Mouse (Mus musculus): ENCODE measurements around the gene Hbp1. TPM values are rescaled to one million over a fixed set of nuclear protein-coding genes. Genes with fewer than 3 reads are reported as not detected.

The Hbp1 gene
- total and polyA plus RNA-seq, 2 experiments = 57.3 to 117 TPM

- H3K36me3 ChIP-seq (ENCODE audit: control insufficient read depth, insufficient read depth, low read length) = peaks cover 74% of the 10 kb centered on the region
- peaks cover 12% of the 10 kb centered on the region for H3K4me1 ChIP-seq (ENCODE audit: control insufficient read depth, insufficient read depth, low read length)
- H3K27ac ChIP-seq (replicated peaks; ENCODE audit: insufficient read depth, low read depth, low read length) = peak overlapping the region; percentile 47
- H3K4me3 ChIP-seq (ENCODE audit: insufficient read depth, low read depth, low read length) = no peak overlapping the region
- DNase-seq (ENCODE audit: extremely low read depth, low read depth, low spot score) = peak; percentile 88
- TF ChIP-seq POLR2A (IDR thresholded peaks at IDR 0.05; ENCODE audit: extremely low read depth, insufficient read depth, low read length) (no peak), CTCF (IDR thresholded peaks at IDR 0.05; ENCODE audit: low read depth, low read length) (no peak)
- H3K9ac ChIP-seq (ENCODE audit: low read depth, low read length) = no peak overlapping the region
- peaks cover 15% of the 10 kb centered on the region; the same call in 1 of the 2 replicates for H3K79me2 ChIP-seq (ENCODE audit: control insufficient read depth, insufficient read depth, low read length)
- H3K27me3 ChIP-seq (ENCODE audit: control insufficient read depth, insufficient read depth, low read length) = no peaks in the 10 kb centered on the region
These were observed 11.3 kb downstream of the Hbp1 start for GRCm38 (mm10) chr12:31939026-31939425.

GRCm38 (mm10) chr12:31938391-31938997, 11.8 kb downstream of the Hbp1 start:
- H3K9ac ChIP-seq (ENCODE audit: low read depth, low read length) = no peak overlapping the region
- H3K27ac ChIP-seq (replicated peaks; ENCODE audit: insufficient read depth, low read depth, low read length) = no peak overlapping the region
- H3K36me3 ChIP-seq (ENCODE audit: control insufficient read depth, insufficient read depth, low read length) = peaks cover 73% of the 10 kb centered on the region
- H3K79me2 ChIP-seq (ENCODE audit: control insufficient read depth, insufficient read depth, low read length) = peaks cover 11% of the 10 kb centered on the region; the same call in 1 of the 2 replicates
- DNase-seq (ENCODE audit: extremely low read depth, low read depth, low spot score) = no peak
- no peak overlapping the region for H3K4me3 ChIP-seq (ENCODE audit: insufficient read depth, low read depth, low read length)
- TF ChIP-seq POLR2A (IDR thresholded peaks at IDR 0.05; ENCODE audit: extremely low read depth, insufficient read depth, low read length) (no peak), CTCF (IDR thresholded peaks at IDR 0.05; ENCODE audit: low read depth, low read length) (no peak)
- no peaks in the 10 kb centered on the region for H3K27me3 ChIP-seq (ENCODE audit: control insufficient read depth, insufficient read depth, low read length)
- WGBS = 92% methylated on average over 4 of the region's 4 CpGs
- peaks cover 8% of the 10 kb centered on the region for H3K4me1 ChIP-seq (ENCODE audit: control insufficient read depth, insufficient read depth, low read length)

GRCm38 (mm10) chr12:31937613-31938012, 12.7 kb downstream of the Hbp1 start:
- H3K4me1 ChIP-seq (ENCODE audit: control insufficient read depth, insufficient read depth, low read length) = peaks cover 8% of the 10 kb centered on the region
- no peak overlapping the region for H3K27ac ChIP-seq (replicated peaks; ENCODE audit: insufficient read depth, low read depth, low read length)
- H3K27me3 ChIP-seq (ENCODE audit: control insufficient read depth, insufficient read depth, low read length) = no peaks in the 10 kb centered on the region
- peaks cover 8% of the 10 kb centered on the region; the same call in 1 of the 2 replicates for H3K79me2 ChIP-seq (ENCODE audit: control insufficient read depth, insufficient read depth, low read length)
- DNase-seq (ENCODE audit: extremely low read depth, low read depth, low spot score) = no peak
- no peak overlapping the region for H3K4me3 ChIP-seq (ENCODE audit: insufficient read depth, low read depth, low read length)
- 84% methylated on average over 3 of the region's 3 CpGs for WGBS
- TF ChIP-seq POLR2A (IDR thresholded peaks at IDR 0.05; ENCODE audit: extremely low read depth, insufficient read depth, low read length) (no peak), CTCF (IDR thresholded peaks at IDR 0.05; ENCODE audit: low read depth, low read length) (no peak)
- peaks cover 72% of the 10 kb centered on the region for H3K36me3 ChIP-seq (ENCODE audit: control insufficient read depth, insufficient read depth, low read length)
- H3K9ac ChIP-seq (ENCODE audit: low read depth, low read length) = no peak overlapping the region

GRCm38 (mm10) chr12:31936657-31937300, 13.6 kb downstream of the Hbp1 start:
- H3K27ac ChIP-seq (replicated peaks; ENCODE audit: insufficient read depth, low read depth, low read length) = no peak overlapping the region
- no peak overlapping the region for H3K4me3 ChIP-seq (ENCODE audit: insufficient read depth, low read depth, low read length)
- WGBS = 84% methylated on average over 6 of the region's 6 CpGs
- peaks cover 74% of the 10 kb centered on the region for H3K36me3 ChIP-seq (ENCODE audit: control insufficient read depth, insufficient read depth, low read length)
- no peak overlapping the region for H3K9ac ChIP-seq (ENCODE audit: low read depth, low read length)
- H3K79me2 ChIP-seq (ENCODE audit: control insufficient read depth, insufficient read depth, low read length) = peaks cover 8% of the 10 kb centered on the region; the same call in 1 of the 2 replicates
- no peak for DNase-seq (ENCODE audit: extremely low read depth, low read depth, low spot score)
- H3K4me1 ChIP-seq (ENCODE audit: control insufficient read depth, insufficient read depth, low read length) = peaks cover 8% of the 10 kb centered on the region
- TF ChIP-seq CTCF (IDR thresholded peaks at IDR 0.05; ENCODE audit: low read depth, low read length) = no peak
- TF ChIP-seq POLR2A (IDR thresholded peaks at IDR 0.05; ENCODE audit: extremely low read depth, insufficient read depth, low read length) = no peak
- no peaks in the 10 kb centered on the region for H3K27me3 ChIP-seq (ENCODE audit: control insufficient read depth, insufficient read depth, low read length)

- Histone ChIP-seq H3K79me2 (ENCODE audit: control insufficient read depth, insufficient read depth, low read length) (no peaks in the 10 kb centered on the region), H3K9ac (ENCODE audit: low read depth, low read length) (no peak overlapping the region), H3K4me3 (ENCODE audit: insufficient read depth, low read depth, low read length) (no peak overlapping the region), H3K27me3 (ENCODE audit: control insufficient read depth, insufficient read depth, low read length) (no peaks in the 10 kb centered on the region), H3K36me3 (ENCODE audit: control insufficient read depth, insufficient read depth, low read length) (peaks cover 75% of the 10 kb centered on the region), H3K4me1 (ENCODE audit: control insufficient read depth, insufficient read depth, low read length) (no peaks in the 10 kb centered on the region), H3K27ac (replicated peaks; ENCODE audit: insufficient read depth, low read depth, low read length) (no peak overlapping the region)
- 99% methylated on average over 3 of the region's 3 CpGs for WGBS
- no peak for TF ChIP-seq CTCF (IDR thresholded peaks at IDR 0.05; ENCODE audit: low read depth, low read length)
- no peak for TF ChIP-seq POLR2A (IDR thresholded peaks at IDR 0.05; ENCODE audit: extremely low read depth, insufficient read depth, low read length)
- DNase-seq (ENCODE audit: extremely low read depth, low read depth, low spot score) = no peak
These were observed 18.5 kb downstream of the Hbp1 start for GRCm38 (mm10) chr12:31931818-31932217.

- no peaks in the 10 kb centered on the region for H3K79me2 ChIP-seq (ENCODE audit: control insufficient read depth, insufficient read depth, low read length)
- no peaks in the 10 kb centered on the region for H3K27me3 ChIP-seq (ENCODE audit: control insufficient read depth, insufficient read depth, low read length)
- no peaks in the 10 kb centered on the region for H3K4me1 ChIP-seq (ENCODE audit: control insufficient read depth, insufficient read depth, low read length)
- H3K9ac ChIP-seq (ENCODE audit: low read depth, low read length) = no peak overlapping the region
- no peak for DNase-seq (ENCODE audit: extremely low read depth, low read depth, low spot score)
- TF ChIP-seq POLR2A (IDR thresholded peaks at IDR 0.05; ENCODE audit: extremely low read depth, insufficient read depth, low read length) (no peak), CTCF (IDR thresholded peaks at IDR 0.05; ENCODE audit: low read depth, low read length) (no peak)
- H3K27ac ChIP-seq (replicated peaks; ENCODE audit: insufficient read depth, low read depth, low read length) = no peak overlapping the region
- H3K36me3 ChIP-seq (ENCODE audit: control insufficient read depth, insufficient read depth, low read length) = peaks cover 78% of the 10 kb centered on the region
- no peak overlapping the region for H3K4me3 ChIP-seq (ENCODE audit: insufficient read depth, low read depth, low read length)
- WGBS = 60% methylated on average over 3 of the region's 3 CpGs
These were observed 21.8 kb downstream of the Hbp1 start for GRCm38 (mm10) chr12:31928498-31928897.
